Mouse (Mus musculus) forebrain, embryonic 13.5 days (tissue): ENCODE results near the gene Defb30. TPM values are rescaled to one million over a fixed set of nuclear protein-coding genes. Genes with fewer than 3 reads are reported as not detected.

ENCODE experiments used
- ATAC-seq: fragments of 200-750 bp; cut with Nextera tagmentation; 2 replicates; pipeline ENCODE4 v1.8.0; 2017
- H3K27ac ChIP-seq: fragments of 300-500 bp; sonication (generic); 2 replicates; pipeline ENCODE4 v1.5.1; 2015; ENCODE audit warnings: inconsistent platforms, mild to moderate bottlenecking, moderate library complexity
- H3K27me3 ChIP-seq: fragments of 300-500 bp; sonication (generic); 2 replicates; pipeline ENCODE4 v1.6.1; 2015; ENCODE audit warnings: mild to moderate bottlenecking, inconsistent platforms
- H3K36me3 ChIP-seq: fragments of 300-500 bp; sonication (generic); 2 replicates; pipeline ENCODE4 v1.6.1; 2015; ENCODE audit warnings: mild to moderate bottlenecking, inconsistent platforms; ENCODE audit not compliant: poor library complexity, severe bottlenecking
- H3K4me1 ChIP-seq: fragments of 300-500 bp; sonication (generic); 2 replicates; pipeline ENCODE4 v1.6.1; 2015; ENCODE audit warnings: inconsistent platforms
- H3K4me2 ChIP-seq: fragments of 300-500 bp; sonication (generic); 2 replicates; pipeline ENCODE4 v1.6.1; 2015; ENCODE audit warnings: inconsistent platforms, mild to moderate bottlenecking, moderate library complexity
- H3K4me3 ChIP-seq: fragments of 300-500 bp; sonication (generic); 2 replicates; pipeline ENCODE4 v1.5.1; 2015; ENCODE audit warnings: mild to moderate bottlenecking, inconsistent platforms
- H3K9ac ChIP-seq: fragments of 300-500 bp; sonication (generic); 2 replicates; pipeline ENCODE4 v1.6.1; 2015; ENCODE audit warnings: mild to moderate bottlenecking, inconsistent platforms
- H3K9me3 ChIP-seq: fragments of 300-500 bp; sonication (generic); replicated peaks from 2 replicates; pipeline ENCODE4 v1.6.1; 2016; ENCODE audit warnings: inconsistent platforms
- WGBS: fragments of 180-500 bp; shearing (Covaris S2); methylation state at CpG from one replicate; pipeline ENCODE4 v1.1.7; 2015; 5-methylcytosine and 5-hydroxymethylcytosine counted together
- polyA plus RNA-seq: library from polyadenylated mRNA; unstranded; fragments of >200 nt; fragmentation: Nextera tagmentation; extraction: Ambion mirVana; gene quantifications from 2 replicates; pipeline ENCODE4 v1.2.1, GENCODE M21; 2015

Gene Defb30
- polyA plus RNA-seq, 1 experiment from 2014 or later, result not detected

DNA sequence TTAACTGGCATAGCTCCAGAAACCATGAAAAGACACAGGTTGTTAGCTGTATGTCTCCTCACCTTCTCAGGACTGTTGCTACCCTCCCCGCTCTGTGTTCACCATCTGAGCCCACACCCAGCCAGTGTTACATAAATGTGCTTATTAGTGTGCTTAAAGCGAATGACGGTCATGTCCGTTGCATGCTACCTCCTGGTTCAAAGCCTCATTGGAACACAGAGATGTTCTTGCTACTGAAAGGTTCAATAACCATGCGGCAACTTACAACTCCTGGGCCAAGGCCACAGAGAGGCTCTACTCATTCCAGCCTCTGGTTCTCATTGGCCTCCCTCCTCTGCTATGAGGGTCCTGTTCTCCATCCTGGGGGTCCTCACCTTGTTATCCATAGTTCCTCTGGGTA lies 38.3 kb downstream of the Defb30 start, which contains the start of gene Defb43:
Gene Defb43, plus strand, starts transcription at position 301 of the 400 bp plus-strand sequence.
- Histone ChIP-seq H3K9ac (no peak within 1 kb of the TSS), H3K27me3 (no peaks in the 10 kb centered on the region), H3K9me3 (no peaks in the 10 kb centered on the region), H3K4me2 (no peak within 1 kb of the TSS), H3K27ac (no peak within 1 kb of the TSS), H3K4me3 (no peak within 1 kb of the TSS), H3K4me1 (no peaks in the 10 kb centered on the region), H3K36me3 (no peaks in the 10 kb centered on the region)
- no peak for ATAC-seq
- WGBS, result 96% methylated on average over 5 of the region's 5 CpGs

DNA sequence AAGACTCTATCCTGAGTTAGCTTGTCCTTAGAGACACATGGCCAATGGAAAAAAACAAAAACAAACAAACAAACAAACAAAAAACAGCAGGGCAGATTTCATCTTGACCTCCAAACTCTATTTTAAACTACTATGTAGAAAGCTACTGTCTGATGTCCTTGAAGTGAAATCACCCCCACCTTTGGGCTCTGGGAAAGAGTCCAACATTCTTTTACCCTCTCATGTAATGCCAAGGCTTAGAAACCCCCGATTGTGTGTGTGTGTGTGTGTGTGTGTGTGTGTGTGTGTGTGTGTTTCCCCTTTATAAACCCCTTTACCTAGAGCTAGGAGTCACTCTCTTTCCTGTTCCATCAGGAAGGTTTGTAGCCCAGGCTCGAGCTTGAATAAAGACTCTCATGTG lies 47.2 kb downstream of the Defb30 start:
- Histone ChIP-seq H3K36me3 (no peaks in the 10 kb centered on the region), H3K9me3 (no peaks in the 10 kb centered on the region), H3K27ac (no peak overlapping the region), H3K4me2 (no peak overlapping the region), H3K9ac (no peak overlapping the region), H3K4me1 (no peaks in the 10 kb centered on the region), H3K4me3 (no peak overlapping the region), H3K27me3 (no peaks in the 10 kb centered on the region)
- 68% methylated on average over 2 of the region's 2 CpGs for WGBS
- ATAC-seq, result no peak

DNA sequence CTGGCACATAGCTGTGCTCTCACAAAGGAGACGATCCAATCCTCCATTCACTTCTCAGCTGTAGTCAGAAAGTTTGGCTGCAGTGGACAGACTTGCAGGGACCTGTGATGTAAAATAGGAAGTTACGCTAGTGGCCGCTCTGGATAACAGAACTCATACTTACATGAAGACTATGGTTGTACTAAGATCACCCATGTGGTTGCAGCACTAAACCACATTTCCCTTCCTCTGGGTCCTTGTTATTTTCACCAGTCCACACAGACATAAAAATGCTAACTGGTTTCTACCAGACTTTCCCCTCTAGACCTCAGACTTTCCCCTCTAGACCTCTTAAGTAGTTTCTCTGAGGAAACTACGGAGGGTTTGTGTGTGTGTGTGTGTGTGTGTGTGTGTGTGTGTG lies 50.8 kb downstream of the Defb30 start:
- Histone ChIP-seq H3K9ac (no peak overlapping the region), H3K36me3 (no peaks in the 10 kb centered on the region), H3K4me3 (no peak overlapping the region), H3K9me3 (no peaks in the 10 kb centered on the region), H3K27me3 (no peaks in the 10 kb centered on the region), H3K4me2 (no peak overlapping the region), H3K4me1 (no peaks in the 10 kb centered on the region), H3K27ac (no peak overlapping the region)
- ATAC-seq, result no peak
- WGBS, result 90% methylated on average over 4 of the region's 4 CpGs

DNA sequence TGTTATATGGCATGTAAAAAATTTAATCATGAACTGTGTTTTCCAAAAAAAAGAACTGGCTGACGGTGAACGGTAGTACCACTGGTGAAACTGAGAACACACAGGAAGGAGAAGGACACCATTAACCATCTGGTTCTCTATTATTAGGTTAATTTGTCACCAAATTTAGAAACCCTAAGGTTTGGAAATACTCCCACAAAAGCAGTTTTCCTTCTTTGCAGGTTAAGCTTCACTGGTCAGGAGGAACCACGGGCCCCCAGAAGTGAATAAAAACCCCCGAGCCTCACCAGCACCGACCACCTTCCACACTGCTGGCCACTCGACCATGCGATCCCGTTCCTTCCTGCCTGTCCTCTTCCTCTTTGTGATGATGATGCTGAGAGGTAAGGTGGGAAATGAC lies 52.0 kb downstream of the Defb30 start, which contains the start of gene Defb47:
Gene Defb47, plus strand, starts transcription at position 301 of the 400 bp plus-strand sequence.
- 90% methylated on average over 8 of the region's 8 CpGs for WGBS
- no peak within 1 kb of the TSS for H3K9ac ChIP-seq
- no peak for ATAC-seq

DNA sequence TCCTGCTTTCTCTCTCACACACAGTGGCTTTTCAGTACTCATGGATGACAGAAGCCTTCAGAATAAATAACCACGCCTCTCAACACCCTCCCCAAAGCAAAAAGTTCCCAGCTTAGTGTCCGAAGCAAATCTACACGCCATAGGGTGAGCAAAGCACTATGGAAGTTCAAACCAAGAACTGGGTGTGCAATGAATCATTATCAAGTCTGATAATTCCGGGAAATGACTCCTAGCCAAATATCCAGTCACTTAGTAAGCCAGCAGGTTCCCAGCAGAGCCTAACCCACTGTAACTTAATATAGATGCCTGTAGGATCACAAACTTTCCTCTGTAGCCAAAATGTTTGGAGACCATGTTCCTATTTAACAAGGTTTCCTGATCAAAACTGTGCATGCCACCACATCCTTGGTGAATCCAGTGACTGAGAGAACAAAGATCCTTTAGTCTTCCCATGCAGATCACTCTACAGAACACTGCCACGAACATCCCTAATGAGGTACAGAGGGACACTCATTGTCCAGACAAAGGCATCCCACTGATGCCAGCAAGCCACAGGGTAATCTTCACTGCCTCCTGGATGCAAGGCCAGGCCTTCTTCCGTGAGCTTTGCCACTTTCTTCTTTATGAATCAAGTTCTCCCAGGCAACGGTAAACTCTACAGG lies 57.8 kb downstream of the Defb30 start:
- ATAC-seq, result no peak
- WGBS, result 53% methylated on average over 7 of the region's 7 CpGs

More for the DNA sequence above, 52.0 kb downstream of the Defb30 start, which contains the start of gene Defb47:
- H3K36me3 ChIP-seq, result no peaks in the 10 kb centered on the region
- no peak within 1 kb of the TSS for H3K4me2 ChIP-seq
- H3K27ac ChIP-seq, result no peak within 1 kb of the TSS
- no peaks in the 10 kb centered on the region for H3K4me1 ChIP-seq
- H3K27me3 ChIP-seq, result no peaks in the 10 kb centered on the region
- H3K9me3 ChIP-seq, result no peaks in the 10 kb centered on the region
- no peak within 1 kb of the TSS for H3K4me3 ChIP-seq

DNA sequence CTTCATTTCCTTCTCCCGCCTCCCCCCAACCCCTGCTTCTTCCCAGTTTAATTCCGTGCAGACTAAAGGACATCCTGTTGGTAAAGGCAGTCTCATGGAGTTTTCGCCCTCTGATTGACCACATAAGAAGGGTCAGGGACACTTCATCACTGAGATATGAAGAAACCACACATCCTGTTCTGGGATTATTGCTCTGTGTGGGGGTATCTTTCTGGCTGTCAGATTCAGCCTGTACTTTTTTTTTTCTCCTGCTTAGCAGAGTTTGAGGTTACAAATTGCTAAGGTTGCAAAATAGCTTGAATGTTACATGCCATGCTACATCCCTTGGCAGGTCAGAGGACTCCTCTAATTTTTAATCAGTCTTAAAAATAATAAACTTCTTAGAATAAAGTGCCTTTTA lies 58.5 kb downstream of the Defb30 start:
- no peaks in the 10 kb centered on the region for H3K27me3 ChIP-seq
- WGBS, result 85% methylated on average over 3 of the region's 3 CpGs
- H3K4me3 ChIP-seq, result no peak overlapping the region
- no peak overlapping the region for H3K4me2 ChIP-seq
- ATAC-seq, result no peak
- H3K9ac ChIP-seq, result no peak overlapping the region
- no peak overlapping the region for H3K27ac ChIP-seq
- H3K4me1 ChIP-seq, result no peaks in the 10 kb centered on the region
- no peaks in the 10 kb centered on the region for H3K36me3 ChIP-seq
- no peaks in the 10 kb centered on the region for H3K9me3 ChIP-seq

More for the DNA sequence above, 57.8 kb downstream of the Defb30 start:
- H3K9me3 ChIP-seq, result no peaks in the 10 kb centered on the region
- no peak overlapping the region for H3K4me2 ChIP-seq
- H3K4me1 ChIP-seq, result no peaks in the 10 kb centered on the region
- no peak overlapping the region for H3K4me3 ChIP-seq
- no peaks in the 10 kb centered on the region for H3K27me3 ChIP-seq
- no peak overlapping the region for H3K27ac ChIP-seq
- no peaks in the 10 kb centered on the region for H3K36me3 ChIP-seq
- no peak overlapping the region for H3K9ac ChIP-seq

DNA sequence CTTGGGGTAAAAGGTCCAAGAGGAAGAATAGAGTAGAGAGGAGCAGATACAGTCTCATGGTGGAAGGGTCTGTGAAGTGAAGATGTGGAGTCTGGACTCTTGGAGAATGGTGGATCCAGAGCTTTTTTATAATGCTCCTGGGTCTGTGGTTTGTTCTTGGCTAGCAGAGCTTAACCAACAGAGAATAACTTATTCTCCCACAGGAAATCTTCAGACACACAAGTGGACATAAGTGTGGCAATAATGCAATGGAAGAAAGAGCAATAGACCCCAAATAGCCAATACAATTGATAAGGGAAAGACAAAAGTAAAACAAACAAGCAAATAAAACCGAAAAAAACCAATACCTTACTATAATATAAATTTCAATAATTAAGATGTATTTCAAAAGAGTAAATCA lies 65.3 kb downstream of the Defb30 start, which contains the start of gene Defb48:
Gene Defb48, minus strand, starts transcription at position 101 of the 400 bp plus-strand sequence.
- Histone ChIP-seq H3K4me1 (no peaks in the 10 kb centered on the region), H3K36me3 (no peaks in the 10 kb centered on the region), H3K27me3 (no peaks in the 10 kb centered on the region), H3K9ac (no peak within 1 kb of the TSS), H3K4me2 (no peak within 1 kb of the TSS), H3K27ac (no peak within 1 kb of the TSS), H3K4me3 (no peak within 1 kb of the TSS), H3K9me3 (no peaks in the 10 kb centered on the region)
- no peak for ATAC-seq
- 62% methylated on average over 1 of the region's 1 CpGs for WGBS

Other genes starting within 250 kb of the Defb30 start
- 7.3 and 8.5 TPM in 2 replicates for gene Wdfy2, start 212.3 kb downstream of the Defb30 start, polyA plus RNA-seq
- not detected in 2 replicates for gene Defb48, start 65.5 kb downstream of the Defb30 start, polyA plus RNA-seq
- not detected in 2 replicates for gene Defb47, start 51.9 kb downstream of the Defb30 start, polyA plus RNA-seq
- gene Defb43, start 38.2 kb downstream of the Defb30 start, polyA plus RNA-seq, result not detected in 2 replicates
- gene Defb42, start 3.0 kb downstream of the Defb30 start, polyA plus RNA-seq, result 0.37 TPM in 1 of 2 replicates, not detected in the other